Mouse (Mus musculus) erythroblast, embryonic 14.5 days (primary cell): ENCODE data around the gene Megf11. TPM values are rescaled to one million over a fixed set of nuclear protein-coding genes. Genes with fewer than 3 reads are reported as not detected.

ENCODE experiments used
- H3K27me3 ChIP-seq: 2 replicates; pipeline ENCODE4 v1.6.1; 2012; ENCODE audit warnings: inconsistent platforms; ENCODE audit not compliant: control insufficient read depth
- H3K36me3 ChIP-seq: 2 replicates; pipeline ENCODE4 v1.6.1; 2012; ENCODE audit warnings: mild to moderate bottlenecking, inconsistent platforms; ENCODE audit not compliant: control insufficient read depth
- H3K4me1 ChIP-seq: 2 replicates; pipeline ENCODE4 v1.6.1; 2012; ENCODE audit warnings: inconsistent platforms; ENCODE audit not compliant: control insufficient read depth
- H3K4me3 ChIP-seq: replicated peaks from 2 replicates; pipeline ENCODE3; 2012; ENCODE audit warnings: moderate library complexity, mild to moderate bottlenecking, inconsistent platforms
- H3K9me3 ChIP-seq: 2 replicates; pipeline ENCODE4 v1.6.1; 2012; ENCODE audit warnings: low read length, inconsistent platforms, mixed read lengths; ENCODE audit not compliant: control insufficient read depth
- GATA1 ChIP-seq: IDR thresholded peaks from 2 replicates; pipeline ENCODE4 v1.6.1; 2012; ENCODE audit warnings: low read length, inconsistent platforms, mixed read lengths
- TAL1 ChIP-seq: IDR thresholded peaks from 3 replicates; pipeline ENCODE4 v1.6.1; 2012; ENCODE audit warnings: low read length, inconsistent platforms, mixed read lengths
- polyA plus RNA-seq: library from polyadenylated mRNA; stranded (reverse); fragments of >175 nt; gene quantifications from 2 replicates; pipeline ENCODE4 v1.2.3, GENCODE M21; 2012

Megf11 gene
- polyA plus RNA-seq, 1 experiment = not detected

GRCm38 (mm10) chr9:64407390-64407970 lies 22.1 kb downstream of the Megf11 start:
- Histone ChIP-seq H3K27me3 (peaks cover 3% of the 10 kb centered on the region; the same call in 1 of the 2 replicates), H3K36me3 (no peaks in the 10 kb centered on the region), H3K9me3 (no peaks in the 10 kb centered on the region), H3K4me1 (no peaks in the 10 kb centered on the region; the same call in 1 of the 2 replicates), H3K4me3 (no peak overlapping the region)
- TF ChIP-seq GATA1 (no peak), TAL1 (no peak)

- Histone ChIP-seq H3K9me3 (no peaks in the 10 kb centered on the region), H3K27me3 (peaks cover 3% of the 10 kb centered on the region; the same call in 1 of the 2 replicates), H3K4me1 (no peaks in the 10 kb centered on the region; the same call in 1 of the 2 replicates), H3K36me3 (no peaks in the 10 kb centered on the region), H3K4me3 (no peak overlapping the region)
- TF ChIP-seq TAL1 = no peak
- TF ChIP-seq GATA1 = no peak
Observed at GRCm38 (mm10) chr9:64408821-64409220, 23.4 kb downstream of the Megf11 start.

GRCm38 (mm10) chr9:64420471-64420870 lies 35.0 kb downstream of the Megf11 start:
- TF ChIP-seq TAL1 (no peak), GATA1 (no peak)
- Histone ChIP-seq H3K4me1 (no peaks in the 10 kb centered on the region), H3K9me3 (no peaks in the 10 kb centered on the region), H3K36me3 (no peaks in the 10 kb centered on the region), H3K27me3 (peaks cover 9% of the 10 kb centered on the region), H3K4me3 (no peak overlapping the region)

- no peaks in the 10 kb centered on the region for H3K4me1 ChIP-seq
- peaks cover 11% of the 10 kb centered on the region for H3K27me3 ChIP-seq
- H3K4me3 ChIP-seq = no peak overlapping the region
- TF ChIP-seq TAL1 (no peak), GATA1 (no peak)
- no peaks in the 10 kb centered on the region for H3K36me3 ChIP-seq
- H3K9me3 ChIP-seq = no peaks in the 10 kb centered on the region
Observed at GRCm38 (mm10) chr9:64421986-64422616, 36.7 kb downstream of the Megf11 start.

- TF ChIP-seq GATA1 (no peak), TAL1 (no peak)
- Histone ChIP-seq H3K9me3 (no peaks in the 10 kb centered on the region), H3K27me3 (peaks cover 18% of the 10 kb centered on the region), H3K4me1 (no peaks in the 10 kb centered on the region), H3K4me3 (no peak overlapping the region), H3K36me3 (no peaks in the 10 kb centered on the region)
Observed at GRCm38 (mm10) chr9:64423912-64424311, 38.5 kb downstream of the Megf11 start.

- H3K9me3 ChIP-seq = peaks cover 4% of the 10 kb centered on the region; the same call in 1 of the 2 replicates
- H3K4me3 ChIP-seq = no peak overlapping the region
- H3K4me1 ChIP-seq = no peaks in the 10 kb centered on the region
- H3K27me3 ChIP-seq = no peaks in the 10 kb centered on the region
- TF ChIP-seq TAL1 (no peak), GATA1 (no peak)
- H3K36me3 ChIP-seq = no peaks in the 10 kb centered on the region
Observed at GRCm38 (mm10) chr9:64436121-64436520, 50.7 kb downstream of the Megf11 start.

GRCm38 (mm10) chr9:64440101-64440500 lies 54.7 kb downstream of the Megf11 start:
- TF ChIP-seq GATA1 (no peak), TAL1 (no peak)
- Histone ChIP-seq H3K27me3 (peaks cover 2% of the 10 kb centered on the region; the same call in 1 of the 2 replicates), H3K4me3 (no peak overlapping the region), H3K9me3 (no peaks in the 10 kb centered on the region), H3K4me1 (no peaks in the 10 kb centered on the region), H3K36me3 (no peaks in the 10 kb centered on the region)

GRCm38 (mm10) chr9:64445981-64446380 lies 60.6 kb downstream of the Megf11 start:
- TF ChIP-seq TAL1 (no peak), GATA1 (no peak)
- Histone ChIP-seq H3K4me3 (no peak overlapping the region), H3K27me3 (peaks cover 2% of the 10 kb centered on the region; the same call in 1 of the 2 replicates), H3K36me3 (no peaks in the 10 kb centered on the region), H3K4me1 (peaks cover 6% of the 10 kb centered on the region; the same call in 1 of the 2 replicates), H3K9me3 (no peaks in the 10 kb centered on the region)

GRCm38 (mm10) chr9:64447070-64447469 lies 61.6 kb downstream of the Megf11 start:
- peaks cover 6% of the 10 kb centered on the region; the same call in 1 of the 2 replicates for H3K4me1 ChIP-seq
- H3K27me3 ChIP-seq = peaks cover 2% of the 10 kb centered on the region; the same call in 1 of the 2 replicates
- no peaks in the 10 kb centered on the region for H3K36me3 ChIP-seq
- H3K9me3 ChIP-seq = no peaks in the 10 kb centered on the region
- TF ChIP-seq TAL1 (no peak), GATA1 (no peak)
- no peak overlapping the region for H3K4me3 ChIP-seq
